Mouse (Mus musculus): ENCODE results near the gene Inip.

Gene Inip

DNA sequence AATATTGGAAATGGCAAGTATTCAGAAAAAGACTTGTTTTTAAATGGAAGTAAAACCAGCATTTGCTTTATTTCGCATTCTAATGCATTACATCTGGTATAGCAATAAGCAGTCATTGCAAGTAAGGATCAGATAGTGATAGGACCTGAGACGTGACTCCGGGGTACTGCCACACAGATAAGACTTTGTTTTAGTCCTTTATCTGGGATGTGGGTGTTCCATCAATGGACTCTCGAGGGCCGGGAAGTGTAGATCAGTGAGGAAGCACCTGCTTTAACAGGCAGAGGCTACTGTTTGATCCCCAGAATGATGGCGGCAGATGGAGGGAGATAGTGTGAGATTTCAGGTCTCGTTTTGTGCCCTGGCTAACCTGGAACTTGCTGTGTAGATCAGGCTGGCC is 69.8 kb downstream of the Inip start:
- no peaks in the 10 kb centered on the region for H3K4me1 ChIP-seq (replicated peaks; ENCODE audit: low read depth, low read length)
- no peak for TF ChIP-seq NANOG (IDR thresholded peaks at IDR 0.05; ENCODE audit: borderline replicate concordance, low read length)
- TF ChIP-seq CTCF (conservative IDR thresholded peaks at IDR 0.05; ENCODE audit: low read length) = no peak
- no peak for TF ChIP-seq POU5F1 (IDR thresholded peaks at IDR 0.05; ENCODE audit: borderline replicate concordance, low read length)
- H3K36me3 ChIP-seq (ENCODE audit: insufficient read depth, low read length) = no peaks in the 10 kb centered on the region
- H3K27me3 ChIP-seq (ENCODE audit: insufficient read depth, low read length) = no peaks in the 10 kb centered on the region
- H3K9me3 ChIP-seq (ENCODE audit: low read length) = no peaks in the 10 kb centered on the region
- H3K4me3 ChIP-seq (replicated peaks; ENCODE audit: low read length) = no peak overlapping the region

- no peaks in the 10 kb centered on the region for H3K36me3 ChIP-seq (ENCODE audit: insufficient read depth, low read length)
- TF ChIP-seq NANOG (IDR thresholded peaks at IDR 0.05; ENCODE audit: borderline replicate concordance, low read length) = no peak
- TF ChIP-seq POU5F1 (IDR thresholded peaks at IDR 0.05; ENCODE audit: borderline replicate concordance, low read length) = no peak
- no peak for TF ChIP-seq CTCF (conservative IDR thresholded peaks at IDR 0.05; ENCODE audit: low read length)
These were observed 72.5 kb downstream of the Inip start for GRCm38 (mm10) chr4:59728839-59729238.

GRCm38 (mm10) chr4:59727878-59728261 is 73.5 kb downstream of the Inip start:
- Histone ChIP-seq H3K4me3 (replicated peaks; ENCODE audit: low read length) (no peak overlapping the region), H3K9me3 (ENCODE audit: low read length) (no peaks in the 10 kb centered on the region), H3K4me1 (replicated peaks; ENCODE audit: low read depth, low read length) (no peaks in the 10 kb centered on the region), H3K36me3 (ENCODE audit: insufficient read depth, low read length) (no peaks in the 10 kb centered on the region), H3K27me3 (ENCODE audit: insufficient read depth, low read length) (no peaks in the 10 kb centered on the region)
- no peak for TF ChIP-seq CTCF (conservative IDR thresholded peaks at IDR 0.05; ENCODE audit: low read length)
- TF ChIP-seq NANOG (IDR thresholded peaks at IDR 0.05; ENCODE audit: borderline replicate concordance, low read length) = no peak
- TF ChIP-seq POU5F1 (IDR thresholded peaks at IDR 0.05; ENCODE audit: borderline replicate concordance, low read length) = no peak

More at GRCm38 (mm10) chr4:59728839-59729238, 72.5 kb downstream of the Inip start:
- no peak overlapping the region for H3K4me3 ChIP-seq (replicated peaks; ENCODE audit: low read length)
- no peaks in the 10 kb centered on the region for H3K4me1 ChIP-seq (replicated peaks; ENCODE audit: low read depth, low read length)
- H3K27me3 ChIP-seq (ENCODE audit: insufficient read depth, low read length) = no peaks in the 10 kb centered on the region
- no peaks in the 10 kb centered on the region for H3K9me3 ChIP-seq (ENCODE audit: low read length)

DNA sequence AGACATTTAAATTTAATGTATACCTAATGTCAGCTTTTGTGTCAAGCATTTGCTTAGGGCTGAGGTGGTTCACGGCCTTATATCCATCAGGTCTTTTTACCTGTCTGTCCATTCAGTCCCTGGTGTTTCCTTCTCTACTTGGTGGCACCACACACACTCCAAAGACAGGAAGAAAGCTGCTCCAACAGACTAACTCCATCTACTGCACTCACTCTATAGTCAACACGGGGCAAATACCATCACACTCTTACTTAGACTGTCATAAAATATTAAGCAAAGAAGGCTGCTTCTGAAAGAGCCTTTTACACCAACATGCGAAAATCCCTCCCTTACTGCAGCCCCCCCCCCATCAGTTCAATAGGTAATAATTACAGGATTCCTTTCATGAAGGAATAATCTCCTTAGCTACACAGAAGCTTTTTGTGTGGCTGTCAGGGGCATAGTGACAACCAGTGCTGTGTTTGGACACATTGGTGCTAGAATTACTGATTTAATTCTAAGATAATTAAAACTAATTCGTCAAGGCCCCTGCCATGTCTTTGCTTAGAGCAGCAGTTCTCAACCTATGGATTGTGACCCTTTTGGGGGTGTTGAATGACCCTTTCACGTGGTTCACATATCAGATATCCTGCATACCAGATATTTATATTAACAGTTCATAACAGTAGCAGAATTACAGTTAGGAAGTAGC is 74.1 kb downstream of the Inip start:
- no peaks in the 10 kb centered on the region for H3K36me3 ChIP-seq (ENCODE audit: insufficient read depth, low read length)
- H3K27me3 ChIP-seq (ENCODE audit: insufficient read depth, low read length) = no peaks in the 10 kb centered on the region
- no peak for TF ChIP-seq NANOG (IDR thresholded peaks at IDR 0.05; ENCODE audit: borderline replicate concordance, low read length)
- TF ChIP-seq CTCF (conservative IDR thresholded peaks at IDR 0.05; ENCODE audit: low read length) = no peak
- no peak for TF ChIP-seq POU5F1 (IDR thresholded peaks at IDR 0.05; ENCODE audit: borderline replicate concordance, low read length)
- H3K9me3 ChIP-seq (ENCODE audit: low read length) = no peaks in the 10 kb centered on the region
- H3K4me3 ChIP-seq (replicated peaks; ENCODE audit: low read length) = no peak overlapping the region
- H3K4me1 ChIP-seq (replicated peaks; ENCODE audit: low read depth, low read length) = no peaks in the 10 kb centered on the region

GRCm38 (mm10) chr4:59726501-59726900 is 74.9 kb downstream of the Inip start:
- TF ChIP-seq CTCF (conservative IDR thresholded peaks at IDR 0.05; ENCODE audit: low read length) (no peak), POU5F1 (IDR thresholded peaks at IDR 0.05; ENCODE audit: borderline replicate concordance, low read length) (no peak), NANOG (IDR thresholded peaks at IDR 0.05; ENCODE audit: borderline replicate concordance, low read length) (no peak)
- Histone ChIP-seq H3K9me3 (ENCODE audit: low read length) (no peaks in the 10 kb centered on the region), H3K4me1 (replicated peaks; ENCODE audit: low read depth, low read length) (no peaks in the 10 kb centered on the region), H3K36me3 (ENCODE audit: insufficient read depth, low read length) (no peaks in the 10 kb centered on the region), H3K27me3 (ENCODE audit: insufficient read depth, low read length) (no peaks in the 10 kb centered on the region), H3K4me3 (replicated peaks; ENCODE audit: low read length) (no peak overlapping the region)

GRCm38 (mm10) chr4:59725579-59725978 is 75.8 kb downstream of the Inip start:
- H3K4me3 ChIP-seq (replicated peaks; ENCODE audit: low read length) = no peak overlapping the region
- peaks cover 2% of the 10 kb centered on the region; the same call in 1 of the 2 replicates for H3K36me3 ChIP-seq (ENCODE audit: insufficient read depth, low read length)
- TF ChIP-seq POU5F1 (IDR thresholded peaks at IDR 0.05; ENCODE audit: borderline replicate concordance, low read length) = no peak
- TF ChIP-seq CTCF (conservative IDR thresholded peaks at IDR 0.05; ENCODE audit: low read length) = no peak
- no peak for TF ChIP-seq NANOG (IDR thresholded peaks at IDR 0.05; ENCODE audit: borderline replicate concordance, low read length)
- no peaks in the 10 kb centered on the region for H3K27me3 ChIP-seq (ENCODE audit: insufficient read depth, low read length)
- no peaks in the 10 kb centered on the region for H3K4me1 ChIP-seq (replicated peaks; ENCODE audit: low read depth, low read length)
- no peaks in the 10 kb centered on the region for H3K9me3 ChIP-seq (ENCODE audit: low read length)

GRCm38 (mm10) chr4:59721811-59722210 is 79.6 kb downstream of the Inip start:
- H3K4me1 ChIP-seq (replicated peaks; ENCODE audit: low read depth, low read length) = peaks cover 22% of the 10 kb centered on the region
- H3K4me3 ChIP-seq (replicated peaks; ENCODE audit: low read length) = no peak overlapping the region
- no peaks in the 10 kb centered on the region for H3K9me3 ChIP-seq (ENCODE audit: low read length)
- peaks cover 12% of the 10 kb centered on the region for H3K36me3 ChIP-seq (ENCODE audit: insufficient read depth, low read length)
- no peak for TF ChIP-seq CTCF (conservative IDR thresholded peaks at IDR 0.05; ENCODE audit: low read length)
- no peak for TF ChIP-seq NANOG (IDR thresholded peaks at IDR 0.05; ENCODE audit: borderline replicate concordance, low read length)
- no peak for TF ChIP-seq POU5F1 (IDR thresholded peaks at IDR 0.05; ENCODE audit: borderline replicate concordance, low read length)
- H3K27me3 ChIP-seq (ENCODE audit: insufficient read depth, low read length) = no peaks in the 10 kb centered on the region
